Mouse (Mus musculus): ENCODE results near the gene Ptpn7. TPM values are rescaled to one million over a fixed set of nuclear protein-coding genes. Genes with fewer than 3 reads are reported as not detected.
"Not testable (repeated sequence)": the region's sequence is repeated elsewhere in the genome, so short reads cannot be mapped to it uniquely, and the experiment has no call there.

Ptpn7 gene
- polyA plus RNA-seq, 1 experiment from 2014 or later = 0.11 TPM

DNA sequence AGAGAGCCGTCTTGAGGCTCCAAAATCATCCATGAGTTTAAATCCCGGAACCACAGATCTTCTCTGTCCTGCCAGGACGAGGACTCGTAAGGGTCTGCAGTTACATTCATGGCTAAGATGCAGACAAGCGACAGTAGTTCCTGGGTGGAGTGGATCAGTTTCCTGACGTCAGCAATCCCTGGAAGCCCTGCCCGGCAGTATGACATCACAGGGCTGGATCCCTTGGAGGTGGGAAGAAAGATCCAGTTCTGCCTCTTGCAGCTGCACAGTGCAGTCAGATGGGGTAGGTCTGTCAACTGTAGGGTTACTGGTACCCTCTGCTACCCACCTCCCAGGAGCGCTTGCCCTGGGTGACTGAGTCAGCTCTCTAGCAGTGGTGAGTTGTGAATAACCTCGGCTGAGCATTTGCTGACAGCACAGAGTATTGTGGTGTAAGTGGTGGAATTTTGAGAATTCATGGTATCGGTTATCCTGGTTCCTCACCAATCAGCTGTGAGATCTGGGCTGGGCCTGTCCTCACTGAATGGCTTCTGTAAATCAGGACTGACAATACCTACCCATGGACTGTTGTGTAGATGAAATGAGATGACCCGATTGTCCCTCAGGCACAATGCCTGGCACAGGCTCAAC, 51.6 kb downstream of the Ptpn7 start:
- DNase-seq (ENCODE audit: low spot score) = no peak
- Histone ChIP-seq H3K4me3 (replicated peaks; ENCODE audit: low read length) (no peak overlapping the region), H3K27ac (no peak overlapping the region), H3K4me1 (replicated peaks; ENCODE audit: control insufficient read depth, insufficient read depth, low read length) (0 out of 2 replicates have a peak, but pooled peaks cover 3% of the 10 kb centered on the region), H3K4me2 (replicated peaks) (no peak overlapping the region), H3K9ac (no peak overlapping the region), H3K36me3 (replicated peaks; ENCODE audit: control insufficient read depth, insufficient read depth) (no peaks in the 10 kb centered on the region), H3K27me3 (ENCODE audit: control insufficient read depth, insufficient read depth, low read length) (no peaks in the 10 kb centered on the region), H3K9me3 (ENCODE audit: control insufficient read depth, low read length) (no peaks in the 10 kb centered on the region)
- WGBS = 72% methylated on average over 11 of the region's 11 CpGs
- ATAC-seq (ENCODE audit: low FRiP score) = no peak

DNA sequence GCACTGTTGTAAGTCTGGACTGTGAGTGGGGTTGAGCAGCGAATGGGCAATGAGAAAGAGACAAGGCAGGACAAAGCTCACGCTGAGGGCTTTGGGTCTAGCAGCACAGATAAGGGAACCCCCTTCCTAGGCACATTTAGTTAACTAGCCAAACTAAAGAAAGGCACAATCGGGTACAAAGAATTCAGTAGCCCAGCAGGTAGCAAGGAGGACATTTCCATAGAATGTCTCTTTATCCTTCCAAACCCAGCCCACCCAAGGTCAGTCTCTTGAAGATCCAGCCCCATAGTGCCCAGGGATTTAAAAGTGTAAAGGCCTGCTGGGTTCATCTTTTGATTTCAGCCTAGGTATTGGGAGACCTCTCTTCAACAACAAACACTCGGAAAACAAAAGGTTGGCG, 53.4 kb downstream of the Ptpn7 start:
- H3K4me1 ChIP-seq (replicated peaks; ENCODE audit: control insufficient read depth, insufficient read depth, low read length) = 0 out of 2 replicates have a peak, but pooled peaks cover 3% of the 10 kb centered on the region
- no peak overlapping the region for H3K4me2 ChIP-seq (replicated peaks)
- no peak overlapping the region for H3K4me3 ChIP-seq (replicated peaks; ENCODE audit: low read length)
- no peaks in the 10 kb centered on the region for H3K27me3 ChIP-seq (ENCODE audit: control insufficient read depth, insufficient read depth, low read length)
- no peaks in the 10 kb centered on the region for H3K9me3 ChIP-seq (ENCODE audit: control insufficient read depth, low read length)
- H3K27ac ChIP-seq = no peak overlapping the region
- H3K36me3 ChIP-seq (replicated peaks; ENCODE audit: control insufficient read depth, insufficient read depth) = no peaks in the 10 kb centered on the region
- ATAC-seq (ENCODE audit: low FRiP score) (no peak), DNase-seq (ENCODE audit: low spot score) (no peak)
- no peak overlapping the region for H3K9ac ChIP-seq
- WGBS = 31% methylated on average over 5 of the region's 5 CpGs

GRCm38 (mm10) chr1:135186427-135186826, 53.9 kb downstream of the Ptpn7 start:
- ATAC-seq (ENCODE audit: low FRiP score) = no peak
- Histone ChIP-seq H3K4me3 (replicated peaks; ENCODE audit: low read length) (no peak overlapping the region), H3K36me3 (replicated peaks; ENCODE audit: control insufficient read depth, insufficient read depth) (no peaks in the 10 kb centered on the region), H3K4me2 (replicated peaks) (no peak overlapping the region), H3K27ac (no peak overlapping the region), H3K9ac (no peak overlapping the region), H3K9me3 (ENCODE audit: control insufficient read depth, low read length) (no peaks in the 10 kb centered on the region), H3K27me3 (ENCODE audit: control insufficient read depth, insufficient read depth, low read length) (no peaks in the 10 kb centered on the region), H3K4me1 (replicated peaks; ENCODE audit: control insufficient read depth, insufficient read depth, low read length) (0 out of 2 replicates have a peak, but pooled peaks cover 3% of the 10 kb centered on the region)
- DNase-seq (ENCODE audit: low spot score) = no peak
- 31% methylated on average over 8 of the region's 8 CpGs for WGBS

DNA sequence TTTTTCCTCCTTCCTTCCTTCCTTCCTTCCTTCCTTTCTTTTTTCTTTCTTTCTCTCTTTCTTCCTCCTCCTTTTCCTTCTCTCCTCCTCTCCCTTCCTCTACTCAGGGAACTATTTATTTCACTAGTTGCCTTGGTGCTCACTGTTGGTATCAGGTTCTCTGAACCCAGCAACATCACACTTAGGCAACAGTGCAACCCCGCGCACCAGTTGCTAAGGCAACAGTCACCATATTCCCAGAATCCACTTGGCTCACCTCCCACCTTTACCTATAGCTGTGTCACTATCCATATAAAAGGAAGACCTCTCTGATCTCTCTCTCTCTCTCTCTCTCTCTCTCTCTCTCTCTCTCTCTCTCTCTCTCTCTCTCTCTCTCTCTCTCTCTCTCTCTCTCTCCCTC, 54.5 kb downstream of the Ptpn7 start:
- not testable (repeated sequence) for H3K27me3 ChIP-seq (ENCODE audit: control insufficient read depth, insufficient read depth, low read length); H3K9ac ChIP-seq; H3K27ac ChIP-seq; H3K9me3 ChIP-seq (ENCODE audit: control insufficient read depth, low read length); H3K4me3 ChIP-seq (replicated peaks; ENCODE audit: low read length); ATAC-seq (ENCODE audit: low FRiP score); H3K36me3 ChIP-seq (replicated peaks; ENCODE audit: control insufficient read depth, insufficient read depth); H3K4me2 ChIP-seq (replicated peaks); DNase-seq (ENCODE audit: low spot score); H3K4me1 ChIP-seq (replicated peaks; ENCODE audit: control insufficient read depth, insufficient read depth, low read length)
- WGBS = 47% methylated on average over 2 of the region's 2 CpGs

DNA sequence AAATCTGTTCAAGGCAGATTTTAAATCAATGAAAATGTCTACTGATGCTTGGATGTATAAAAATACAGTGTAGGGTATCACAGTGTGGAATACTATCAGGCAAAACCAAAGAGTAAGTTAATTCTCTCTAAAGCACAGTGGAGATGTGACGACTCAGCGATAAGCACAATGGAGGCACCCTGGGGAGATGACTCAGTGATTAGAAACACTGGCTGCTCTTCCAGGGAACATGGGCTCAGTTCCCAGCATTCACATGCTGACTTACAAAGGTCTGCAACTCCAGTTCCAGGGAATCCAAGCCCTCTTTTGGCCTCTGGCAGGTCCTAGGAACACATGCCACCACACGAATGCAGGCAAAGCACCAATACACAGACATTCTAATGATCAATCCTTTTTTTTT, 55.7 kb downstream of the Ptpn7 start:
- Histone ChIP-seq H3K36me3 (replicated peaks; ENCODE audit: control insufficient read depth, insufficient read depth) (no peaks in the 10 kb centered on the region), H3K27ac (no peak overlapping the region), H3K4me2 (replicated peaks) (no peak overlapping the region), H3K27me3 (ENCODE audit: control insufficient read depth, insufficient read depth, low read length) (no peaks in the 10 kb centered on the region), H3K9ac (no peak overlapping the region), H3K9me3 (ENCODE audit: control insufficient read depth, low read length) (no peaks in the 10 kb centered on the region), H3K4me3 (replicated peaks; ENCODE audit: low read length) (no peak overlapping the region), H3K4me1 (replicated peaks; ENCODE audit: control insufficient read depth, insufficient read depth, low read length) (0 out of 2 replicates have a peak, but pooled peaks cover 3% of the 10 kb centered on the region)
- ATAC-seq (ENCODE audit: low FRiP score) = no peak
- 18% methylated on average over 3 of the region's 3 CpGs for WGBS
- DNase-seq (ENCODE audit: low spot score) = peak; percentile 43

DNA sequence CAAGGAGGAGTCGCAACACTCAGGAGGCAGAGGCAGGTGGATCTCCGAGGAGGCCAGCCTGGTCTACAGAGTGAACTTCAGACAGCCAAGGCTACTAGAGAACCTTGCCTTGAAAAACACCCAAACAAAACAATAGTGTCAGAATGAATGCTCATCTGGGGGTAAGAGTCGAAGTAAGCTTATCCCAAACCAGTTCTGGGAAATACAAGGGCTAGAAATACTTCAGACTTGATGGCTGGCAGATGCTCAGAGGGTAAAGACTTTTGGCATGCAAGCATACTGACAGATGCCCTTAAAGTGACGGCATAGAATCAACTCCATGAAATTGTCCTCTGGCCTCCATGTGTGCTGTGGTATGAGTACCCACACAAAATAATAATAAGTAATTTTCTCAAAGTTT, 56.7 kb downstream of the Ptpn7 start:
- 0 out of 2 replicates have a peak, but pooled peaks cover 3% of the 10 kb centered on the region for H3K4me1 ChIP-seq (replicated peaks; ENCODE audit: control insufficient read depth, insufficient read depth, low read length)
- no peak overlapping the region for H3K27ac ChIP-seq
- DNase-seq (ENCODE audit: low spot score) = no peak
- H3K36me3 ChIP-seq (replicated peaks; ENCODE audit: control insufficient read depth, insufficient read depth) = no peaks in the 10 kb centered on the region
- WGBS = 87% methylated on average over 4 of the region's 4 CpGs
- no peak overlapping the region for H3K9ac ChIP-seq
- no peak for ATAC-seq (ENCODE audit: low FRiP score)
- H3K27me3 ChIP-seq (ENCODE audit: control insufficient read depth, insufficient read depth, low read length) = no peaks in the 10 kb centered on the region
- H3K9me3 ChIP-seq (ENCODE audit: control insufficient read depth, low read length) = no peaks in the 10 kb centered on the region
- H3K4me3 ChIP-seq (replicated peaks; ENCODE audit: low read length) = no peak overlapping the region
- H3K4me2 ChIP-seq (replicated peaks) = no peak overlapping the region

DNA sequence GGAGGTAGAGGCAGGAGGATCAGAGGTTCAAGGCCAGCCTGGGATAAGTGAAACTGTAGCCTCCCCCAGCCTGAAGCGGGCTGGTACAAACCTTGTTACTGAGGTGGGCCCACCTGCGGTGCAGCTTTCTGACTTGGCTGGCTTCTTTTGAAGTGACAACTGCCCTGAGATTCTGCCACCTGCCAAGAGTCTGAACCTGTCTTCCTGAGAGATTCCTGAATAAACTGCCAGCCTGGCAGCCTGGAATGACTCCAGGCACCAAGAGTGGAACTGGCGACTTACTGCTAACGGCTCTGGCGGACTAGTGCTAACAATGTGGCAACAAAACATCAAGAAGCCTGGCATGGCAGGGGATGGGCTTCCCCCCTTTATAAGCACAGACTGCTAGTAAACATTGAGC, 61.8 kb downstream of the Ptpn7 start:
- H3K9ac ChIP-seq; H3K36me3 ChIP-seq (replicated peaks; ENCODE audit: control insufficient read depth, insufficient read depth); DNase-seq (ENCODE audit: low spot score); ATAC-seq (ENCODE audit: low FRiP score); H3K27ac ChIP-seq; H3K4me2 ChIP-seq (replicated peaks); H3K27me3 ChIP-seq (ENCODE audit: control insufficient read depth, insufficient read depth, low read length); H3K9me3 ChIP-seq (ENCODE audit: control insufficient read depth, low read length); H3K4me3 ChIP-seq (replicated peaks; ENCODE audit: low read length): not testable (repeated sequence)
- 0 out of 2 replicates have a peak, but pooled peaks cover 11% of the 10 kb centered on the region for H3K4me1 ChIP-seq (replicated peaks; ENCODE audit: control insufficient read depth, insufficient read depth, low read length)
- WGBS = 67% methylated on average over 5 of the region's 5 CpGs

Other genes starting within 250 kb of the Ptpn7 start
- 16.7 and 17.2 TPM in 2 replicates for gene Ppp1r12b, start 176.8 kb upstream of the Ptpn7 start, polyA plus RNA-seq (2014; fragmentation: Nextera tagmentation; extraction: Ambion mirVana)
- 11.6 and 11.8 TPM in 2 replicates for gene Ube2t, start 170.1 kb upstream of the Ptpn7 start, polyA plus RNA-seq (2014; fragmentation: Nextera tagmentation; extraction: Ambion mirVana)
- gene Lgr6, start 27.4 kb upstream of the Ptpn7 start, polyA plus RNA-seq (2014; fragmentation: Nextera tagmentation; extraction: Ambion mirVana) = 1.2 and 1.4 TPM in 2 replicates
- 354 and 383 TPM in 2 replicates for gene Arl8a, start 14.1 kb downstream of the Ptpn7 start, polyA plus RNA-seq (2014; fragmentation: Nextera tagmentation; extraction: Ambion mirVana)
- 0.68 and 1.5 TPM in 2 replicates for gene Gpr37l1, start 35.0 kb downstream of the Ptpn7 start, polyA plus RNA-seq (2014; fragmentation: Nextera tagmentation; extraction: Ambion mirVana)
- 0.09 and 0.14 TPM in 2 replicates for gene Elf3, start 125.9 kb downstream of the Ptpn7 start, polyA plus RNA-seq (2014; fragmentation: Nextera tagmentation; extraction: Ambion mirVana)
- gene Rnpep, start 151.4 kb downstream of the Ptpn7 start, polyA plus RNA-seq (2014; fragmentation: Nextera tagmentation; extraction: Ambion mirVana) = 96.1 and 101 TPM in 2 replicates
- gene Timm17a, start 181.1 kb downstream of the Ptpn7 start, polyA plus RNA-seq (2014; fragmentation: Nextera tagmentation; extraction: Ambion mirVana) = 172 and 176 TPM in 2 replicates
- 0.33 and 0.43 TPM in 2 replicates for gene Lmod1, start 192.1 kb downstream of the Ptpn7 start, polyA plus RNA-seq (2014; fragmentation: Nextera tagmentation; extraction: Ambion mirVana)
- gene Shisa4, start 242.5 kb downstream of the Ptpn7 start, polyA plus RNA-seq (2014; fragmentation: Nextera tagmentation; extraction: Ambion mirVana) = 65.6 and 79.8 TPM in 2 replicates

Measured in hindbrain, embryonic 14.5 days (tissue).